Mouse (Mus musculus): Measurements from ENCODE around the gene Slc34a3. TPM values are rescaled to one million over a fixed set of nuclear protein-coding genes. Genes with fewer than 3 reads are reported as not detected.

The Slc34a3 gene
- total and polyA plus RNA-seq, 3 experiments, result 0.03 to 0.04 TPM; not detected in 1

GRCm38 (mm10) chr2:25266720-25267119 lies 32.6 kb upstream of the Slc34a3 start:
- H3K36me3 ChIP-seq (ENCODE audit: control insufficient read depth in 1 of 2, insufficient read depth in 2 of 2, low read length in 2 of 2), result peaks cover 0 to 41% of the 10 kb centered on the region in 2 experiments; a peak in 3 of 4 replicates
- H3K27me3 ChIP-seq (ENCODE audit: control insufficient read depth in 1 of 2, insufficient read depth in 2 of 2, low read length in 2 of 2), result no peaks in the 10 kb centered on the region
- H3K9me3 ChIP-seq (replicated peaks; ENCODE audit: insufficient read depth, low read length), result no peaks in the 10 kb centered on the region
- peaks cover 66% of the 10 kb centered on the region for H3K79me2 ChIP-seq (ENCODE audit: control insufficient read depth, insufficient read depth, low read length, poor library complexity)
- peak overlapping the region; percentile 46 to 63 for H3K4me3 ChIP-seq (ENCODE audit: control insufficient read depth in 1 of 2, insufficient read depth in 1 of 2, low read depth in 2 of 2, low read length in 2 of 2)
- H3K4me1 ChIP-seq (ENCODE audit: control insufficient read depth in 1 of 2, insufficient read depth in 2 of 2, low read length in 2 of 2), result peaks cover 10 to 53% of the 10 kb centered on the region in 2 experiments
- H3K27ac ChIP-seq (ENCODE audit: control insufficient read depth, low read depth, low read length), result peak overlapping the region; percentile 70
- peak; percentile 28 for DNase-seq (ENCODE audit: low read depth, low spot score)
- TF ChIP-seq HCFC1 (IDR thresholded peaks at IDR 0.05; ENCODE audit: low read depth, low read length) (no peak), MAX (IDR thresholded peaks at IDR 0.05; ENCODE audit: low read length) (no peak), RCOR1 (IDR thresholded peaks at IDR 0.05; ENCODE audit: low read depth, low read length) (no peak), USF2 (IDR thresholded peaks at IDR 0.05; ENCODE audit: borderline replicate concordance in 1 of 2, insufficient read depth in 1 of 2, low read depth in 1 of 2, low read length in 2 of 2) (no peak), TBP (IDR thresholded peaks at IDR 0.05; ENCODE audit: low read depth, low read length) (no peak), ELF1 (IDR thresholded peaks at IDR 0.05; ENCODE audit: low read depth, low read length) (no peak)
- peak overlapping the region; percentile 66 for H3K9ac ChIP-seq (ENCODE audit: control insufficient read depth, low read depth, low read length, poor library complexity, severe bottlenecking)

- peak overlapping the region; percentile 70 for H3K27ac ChIP-seq (ENCODE audit: control insufficient read depth, low read depth, low read length)
- H3K9ac ChIP-seq (ENCODE audit: control insufficient read depth, low read depth, low read length, poor library complexity, severe bottlenecking), result peak overlapping the region; percentile 93
- no peaks in the 10 kb centered on the region for H3K27me3 ChIP-seq (ENCODE audit: control insufficient read depth in 1 of 2, insufficient read depth in 2 of 2, low read length in 2 of 2)
- peak overlapping the region; percentile 90 to 95 for H3K4me3 ChIP-seq (ENCODE audit: control insufficient read depth in 1 of 2, insufficient read depth in 1 of 2, low read depth in 2 of 2, low read length in 2 of 2)
- H3K36me3 ChIP-seq (ENCODE audit: control insufficient read depth in 1 of 2, insufficient read depth in 2 of 2, low read length in 2 of 2), result peaks cover 0 to 43% of the 10 kb centered on the region in 2 experiments; a peak in 3 of 4 replicates
- H3K79me2 ChIP-seq (ENCODE audit: control insufficient read depth, insufficient read depth, low read length, poor library complexity), result peaks cover 59% of the 10 kb centered on the region
- H3K4me1 ChIP-seq (ENCODE audit: control insufficient read depth in 1 of 2, insufficient read depth in 2 of 2, low read length in 2 of 2), result peaks cover 10 to 53% of the 10 kb centered on the region in 2 experiments
- no peaks in the 10 kb centered on the region for H3K9me3 ChIP-seq (replicated peaks; ENCODE audit: insufficient read depth, low read length)
- DNase-seq (ENCODE audit: low read depth, low spot score), result peak; percentile 90
- TF ChIP-seq MXI1 (IDR thresholded peaks at IDR 0.05; ENCODE audit: low read depth, low read length) (peak; percentile 71), MAZ (IDR thresholded peaks at IDR 0.05; ENCODE audit: low read depth, low read length) (peak; percentile 73; the same call in 1 of the 2 replicates), TBP (IDR thresholded peaks at IDR 0.05; ENCODE audit: low read depth, low read length) (0 out of 2 replicates have a peak, but pooled peaks have one; percentile 33), MAX (IDR thresholded peaks at IDR 0.05; ENCODE audit: low read length) (peak; percentile 76), ETS1 (IDR thresholded peaks at IDR 0.05; ENCODE audit: low read depth, low read length) (peak; percentile 68), HCFC1 (IDR thresholded peaks at IDR 0.05; ENCODE audit: low read depth, low read length) (peak; percentile 79), ZNF384 (IDR thresholded peaks at IDR 0.05; ENCODE audit: low read depth, low read length) (no peak), POLR2A (IDR thresholded peaks at IDR 0.05; ENCODE audit: control insufficient read depth in 1 of 2, insufficient read depth in 1 of 2, low read depth in 1 of 2, low read length in 2 of 2, poor library complexity in 1 of 2) (peak in 1 of 2 experiments; percentile 73; a peak in 2 of 4 replicates), TCF12 (IDR thresholded peaks at IDR 0.05; ENCODE audit: low read depth, low read length) (peak; percentile 70), ELF1 (IDR thresholded peaks at IDR 0.05; ENCODE audit: low read depth, low read length) (peak; percentile 83), EP300 (IDR thresholded peaks at IDR 0.05; ENCODE audit: low read depth in 1 of 2, low read length in 2 of 2) (peak; percentile 23 to 35; a peak in 2 of 4 replicates), ZMIZ1 (IDR thresholded peaks at IDR 0.05; ENCODE audit: low read depth, low read length) (no peak), KAT2A (conservative IDR thresholded peaks at IDR 0.05; ENCODE audit: low read depth, low read length) (no peak), RAD21 (IDR thresholded peaks at IDR 0.05; ENCODE audit: low read depth, low read length) (no peak), NELFE (IDR thresholded peaks at IDR 0.05; ENCODE audit: low read depth, low read length) (peak; percentile 58), SIN3A (IDR thresholded peaks at IDR 0.05; ENCODE audit: low read length) (peak; percentile 86), MYC (IDR thresholded peaks at IDR 0.05; ENCODE audit: low read depth, low read length) (peak; percentile 83)
Observed at GRCm38 (mm10) chr2:25265897-25266656, 31.9 kb upstream of the Slc34a3 start.
